22 mouse cellular contexts compared by ENCODE assay signal in genomic region chr17:29220631-29221030, GRCm38 (mm10). TPM values are rescaled to one million over a fixed set of nuclear protein-coding genes. Genes with fewer than 3 reads are reported as not detected.
A peak's percentile ranks its signal among the peaks of the same experiment; 100 is the strongest.
DNase-seq lines count a peak whose midpoint lies in the region; ATAC-seq and TF ChIP-seq lines count a peak whose summit lies in the region.
"Had no signal": no experiment of that assay in that cellular context is flagged by ENCODE, and none has a peak within 500 bp of the region (broad histone marks: within the 10 kb centered on the region; RNA-seq: fewer than 3 reads in every experiment).

No protein-coding gene starts in this region.

- H3K4me2 ChIP-seq in forebrain, embryonic 13.5 days, result no peak overlapping the region
- no peak overlapping the region for H3K4me2 ChIP-seq in midbrain, embryonic 14.5 days (ENCODE audit: low read length)
- H3K4me2 ChIP-seq in midbrain, embryonic 16.5 days (ENCODE audit: low read length), result no peak overlapping the region
- no peak overlapping the region for H3K4me2 ChIP-seq in midbrain, postnatal 0 days (ENCODE audit: low read depth, low read length, poor library complexity, severe bottlenecking)
- H3K4me2 ChIP-seq: heart, embryonic 15.5 days; liver, embryonic 12.5 days had no signal

- no peaks in the 10 kb centered on the region for H3K9me3 ChIP-seq in forebrain, embryonic 10.5 days
- no peaks in the 10 kb centered on the region for H3K9me3 ChIP-seq in forebrain, embryonic 13.5 days (replicated peaks)
- no peaks in the 10 kb centered on the region for H3K9me3 ChIP-seq in midbrain, embryonic 14.5 days (ENCODE audit: control insufficient read depth, low read length)
- no peaks in the 10 kb centered on the region for H3K9me3 ChIP-seq in midbrain, embryonic 16.5 days (replicated peaks; ENCODE audit: control insufficient read depth, low read length, poor library complexity, severe bottlenecking)
- H3K9me3 ChIP-seq in midbrain, postnatal 0 days (ENCODE audit: low read length), result no peaks in the 10 kb centered on the region
- H3K9me3 ChIP-seq: heart, embryonic 15.5 days; liver, embryonic 12.5 days had no signal

- H3K9ac ChIP-seq in forebrain, embryonic 13.5 days, result no peak overlapping the region
- H3K9ac ChIP-seq in midbrain, embryonic 14.5 days (replicated peaks; ENCODE audit: low read length), result no peak overlapping the region
- H3K9ac ChIP-seq in midbrain, embryonic 16.5 days (ENCODE audit: low read depth, low read length), result no peak overlapping the region
- H3K9ac ChIP-seq in midbrain, postnatal 0 days (replicated peaks; ENCODE audit: low read length, poor library complexity, severe bottlenecking), result no peak overlapping the region
- H3K9ac ChIP-seq: heart, embryonic 15.5 days; liver, embryonic 12.5 days had no signal

- no peak for DNase-seq in forebrain, embryonic 10.5 days (ENCODE audit: extremely low spot score, low spot score)
- DNase-seq in midbrain, embryonic 14.5 days, result peak; percentile 38
- peak; percentile 36 for DNase-seq in midbrain, postnatal 0 days (ENCODE audit: low spot score)
- no peak for DNase-seq in left cerebral cortex, adult 11 months (ENCODE audit: low spot score)
- DNase-seq: adrenal gland, postnatal 36 days; cerebellum, adult 11 months; gastrocnemius, adult 2 months; heart, postnatal 36 days; kidney, adult 2 months; layer of hippocampus, adult 9-11 months; lung, adult 18-20 months; lung, postnatal 10 days; right cerebral cortex, adult 18-20 months; right cerebral cortex, postnatal 4 days; thymus, adult 18-20 months; thymus, postnatal 36 days had no signal

- TF ChIP-seq CTCF in midbrain, postnatal 0 days (IDR thresholded peaks at IDR 0.05), result no peak

- 50% methylated on average over 14 of the region's 14 CpGs for WGBS in forebrain, embryonic 10.5 days
- WGBS in forebrain, embryonic 13.5 days, result 22% methylated on average over 14 of the region's 14 CpGs
- WGBS in midbrain, embryonic 14.5 days, result 52% methylated on average over 14 of the region's 14 CpGs
- WGBS in midbrain, embryonic 16.5 days, result 36% methylated on average over 14 of the region's 14 CpGs
- 53% methylated on average over 14 of the region's 14 CpGs for WGBS in midbrain, postnatal 0 days

- no peak overlapping the region for H3K4me3 ChIP-seq in forebrain, embryonic 10.5 days
- H3K4me3 ChIP-seq in forebrain, embryonic 13.5 days, result no peak overlapping the region
- H3K4me3 ChIP-seq in midbrain, embryonic 14.5 days (replicated peaks; ENCODE audit: low read depth, low read length), result no peak overlapping the region
- H3K4me3 ChIP-seq in midbrain, embryonic 16.5 days (ENCODE audit: low read depth, low read length), result no peak overlapping the region
- no peak overlapping the region for H3K4me3 ChIP-seq in midbrain, postnatal 0 days (ENCODE audit: low read depth, low read length)
- H3K4me3 ChIP-seq: gastrocnemius, adult 2 months; heart, embryonic 15.5 days; liver, embryonic 12.5 days had no signal

- no peak for ATAC-seq in forebrain, embryonic 13.5 days
- ATAC-seq in midbrain, embryonic 14.5 days (ENCODE audit: low FRiP score, low TSS enrichment), result no peak
- no peak for ATAC-seq in midbrain, embryonic 16.5 days
- ATAC-seq in midbrain, postnatal 0 days (ENCODE audit: low FRiP score), result no peak
- ATAC-seq in megakaryocyte progenitor cell, adult 5-6 weeks (replicated peaks; ENCODE audit: poor library complexity), result no peak
- ATAC-seq: liver, embryonic 12.5 days had no signal

- H3K27me3 ChIP-seq in forebrain, embryonic 10.5 days (ENCODE audit: poor library complexity, severe bottlenecking), result peaks cover 19% of the 10 kb centered on the region
- H3K27me3 ChIP-seq in forebrain, embryonic 13.5 days, result 0 out of 2 replicates have a peak, but pooled peaks cover 3% of the 10 kb centered on the region
- H3K27me3 ChIP-seq in midbrain, embryonic 14.5 days (ENCODE audit: control insufficient read depth, insufficient read depth, low read length), result no peaks in the 10 kb centered on the region
- no peaks in the 10 kb centered on the region for H3K27me3 ChIP-seq in midbrain, embryonic 16.5 days (ENCODE audit: control insufficient read depth, insufficient read depth, low read depth, low read length)
- no peaks in the 10 kb centered on the region for H3K27me3 ChIP-seq in midbrain, postnatal 0 days (ENCODE audit: insufficient read depth, low read length)

- peaks cover 31% of the 10 kb centered on the region for H3K4me1 ChIP-seq in forebrain, embryonic 10.5 days
- H3K4me1 ChIP-seq in forebrain, embryonic 13.5 days, result peaks cover 16% of the 10 kb centered on the region
- peaks cover 9% of the 10 kb centered on the region for H3K4me1 ChIP-seq in midbrain, embryonic 14.5 days (ENCODE audit: control insufficient read depth, insufficient read depth, low read length)
- peaks cover 6% of the 10 kb centered on the region; the same call in 1 of the 2 replicates for H3K4me1 ChIP-seq in midbrain, embryonic 16.5 days (ENCODE audit: control insufficient read depth, insufficient read depth, low read length)
- H3K4me1 ChIP-seq in midbrain, postnatal 0 days (ENCODE audit: insufficient read depth, low read length), result no peaks in the 10 kb centered on the region
- H3K4me1 ChIP-seq: heart, embryonic 15.5 days; liver, embryonic 12.5 days had no signal

- H3K36me3 ChIP-seq in forebrain, embryonic 10.5 days (replicated peaks), result no peaks in the 10 kb centered on the region
- H3K36me3 ChIP-seq in forebrain, embryonic 13.5 days (ENCODE audit: poor library complexity, severe bottlenecking), result no peaks in the 10 kb centered on the region
- H3K36me3 ChIP-seq in midbrain, embryonic 14.5 days (ENCODE audit: control insufficient read depth, insufficient read depth, low read length), result no peaks in the 10 kb centered on the region
- H3K36me3 ChIP-seq in midbrain, embryonic 16.5 days (ENCODE audit: control insufficient read depth, insufficient read depth, low read length), result 0 out of 2 replicates have a peak, but pooled peaks cover 2% of the 10 kb centered on the region
- no peaks in the 10 kb centered on the region for H3K36me3 ChIP-seq in midbrain, postnatal 0 days (ENCODE audit: insufficient read depth, low read length)
- H3K36me3 ChIP-seq: heart, embryonic 15.5 days; liver, embryonic 12.5 days had no signal

- H3K27ac ChIP-seq in forebrain, embryonic 10.5 days, result peak overlapping the region; percentile 40; the same call in 1 of the 2 replicates
- no peak overlapping the region for H3K27ac ChIP-seq in forebrain, embryonic 13.5 days
- no peak overlapping the region for H3K27ac ChIP-seq in midbrain, embryonic 14.5 days (replicated peaks; ENCODE audit: low read depth, low read length)
- H3K27ac ChIP-seq in midbrain, embryonic 16.5 days (ENCODE audit: low read length), result no peak overlapping the region
- H3K27ac ChIP-seq in midbrain, postnatal 0 days (ENCODE audit: low read depth, low read length), result no peak overlapping the region
- H3K27ac ChIP-seq: gastrocnemius, adult 2 months; heart, embryonic 15.5 days; kidney, postnatal 0 days; liver, embryonic 12.5 days had no signal

RNA-seq across cellular contexts. Expression of gene Cpne5, which starts 17.3 kb away (rescaled TPM):
- 5.3 and 6.2 TPM in 2 replicates for polyA plus RNA-seq in forebrain, embryonic 10.5 days (2016; fragmentation: Nextera tagmentation; extraction: Ambion mirVana)
- 13.0 and 18.3 TPM in 2 replicates for polyA plus RNA-seq in forebrain, embryonic 13.5 days (2015; fragmentation: Nextera tagmentation; extraction: Ambion mirVana)
- polyA plus RNA-seq in midbrain, embryonic 14.5 days (2014; fragmentation: Nextera tagmentation; extraction: Ambion mirVana), result 27.6 and 32.6 TPM in 2 replicates
- 43.6 and 55.8 TPM in 2 replicates for polyA plus RNA-seq in midbrain, embryonic 16.5 days (2015; fragmentation: Nextera tagmentation; extraction: Ambion mirVana)
- 85.1 and 86.5 TPM in 2 replicates for total RNA-seq in midbrain, postnatal 0 days (2014; rRNA removed)
- 88.9 and 90.2 TPM in 2 replicates for polyA plus RNA-seq in midbrain, postnatal 0 days (2015; fragmentation: Nextera tagmentation; extraction: Ambion mirVana)
- total RNA-seq in megakaryocyte progenitor cell, adult 5-6 weeks (2015), result 0.64 and 0.90 TPM in 2 replicates
- total RNA-seq in megakaryocyte progenitor cell, adult 5-6 weeks (2017), result 0.96 and 3.5 TPM in 2 replicates
- total RNA-seq: gastrocnemius, adult 2 months had no signal

RNA-seq across cellular contexts. Expression of gene Ppil1, which starts 43.4 kb away (rescaled TPM):
- 230 and 235 TPM in 2 replicates for polyA plus RNA-seq in forebrain, embryonic 10.5 days (2016; fragmentation: Nextera tagmentation; extraction: Ambion mirVana)
- polyA plus RNA-seq in forebrain, embryonic 13.5 days (2015; fragmentation: Nextera tagmentation; extraction: Ambion mirVana), result 151 and 157 TPM in 2 replicates
- polyA plus RNA-seq in midbrain, embryonic 14.5 days (2014; fragmentation: Nextera tagmentation; extraction: Ambion mirVana), result 112 and 114 TPM in 2 replicates
- polyA plus RNA-seq in midbrain, embryonic 16.5 days (2015; fragmentation: Nextera tagmentation; extraction: Ambion mirVana), result 106 and 107 TPM in 2 replicates
- total RNA-seq in midbrain, postnatal 0 days (2014; rRNA removed), result 70.3 and 77.9 TPM in 2 replicates
- polyA plus RNA-seq in midbrain, postnatal 0 days (2015; fragmentation: Nextera tagmentation; extraction: Ambion mirVana), result 95.7 and 103 TPM in 2 replicates
- 67.3 and 73.9 TPM in 2 replicates for total RNA-seq in megakaryocyte progenitor cell, adult 5-6 weeks (2015)
- total RNA-seq in megakaryocyte progenitor cell, adult 5-6 weeks (2017), result 82.0 and 103 TPM in 2 replicates

RNA-seq across cellular contexts. Expression of gene BC004004, which starts 48.0 kb away (rescaled TPM):
- polyA plus RNA-seq in forebrain, embryonic 10.5 days (2016; fragmentation: Nextera tagmentation; extraction: Ambion mirVana), result 54.6 and 56.6 TPM in 2 replicates
- polyA plus RNA-seq in forebrain, embryonic 13.5 days (2015; fragmentation: Nextera tagmentation; extraction: Ambion mirVana), result 78.7 and 83.5 TPM in 2 replicates
- polyA plus RNA-seq in midbrain, embryonic 14.5 days (2014; fragmentation: Nextera tagmentation; extraction: Ambion mirVana), result 117 and 122 TPM in 2 replicates
- 125 TPM in 2 replicates for polyA plus RNA-seq in midbrain, embryonic 16.5 days (2015; fragmentation: Nextera tagmentation; extraction: Ambion mirVana)
- total RNA-seq in midbrain, postnatal 0 days (2014; rRNA removed), result 120 and 128 TPM in 2 replicates
- polyA plus RNA-seq in midbrain, postnatal 0 days (2015; fragmentation: Nextera tagmentation; extraction: Ambion mirVana), result 146 and 152 TPM in 2 replicates
- total RNA-seq in megakaryocyte progenitor cell, adult 5-6 weeks (2015), result 85.3 and 97.7 TPM in 2 replicates
- total RNA-seq in megakaryocyte progenitor cell, adult 5-6 weeks (2017), result 84.9 and 99.2 TPM in 2 replicates

Comparison
In these comparisons a context has a peak if more than half of its experiments do, and no peak if none do; other contexts are left out.
1. DNase-seq: peak in midbrain, embryonic 14.5 days (single experiment) and midbrain, postnatal 0 days (single experiment); none in forebrain, embryonic 10.5 days (single experiment) and left cerebral cortex, adult 11 months (single experiment).